Mouse (Mus musculus) cerebellum, adult 11-12 months (tissue): ENCODE measurements around the gene Tbccd1.
"Not testable (repeated sequence)": the region's sequence is repeated elsewhere in the genome, so short reads cannot be mapped to it uniquely, and the experiment has no call there.

Source experiments
- DNase-seq: peaks from one replicate; pipeline ENCODE4 v3.0.0; 2022

Gene Tbccd1

DNA sequence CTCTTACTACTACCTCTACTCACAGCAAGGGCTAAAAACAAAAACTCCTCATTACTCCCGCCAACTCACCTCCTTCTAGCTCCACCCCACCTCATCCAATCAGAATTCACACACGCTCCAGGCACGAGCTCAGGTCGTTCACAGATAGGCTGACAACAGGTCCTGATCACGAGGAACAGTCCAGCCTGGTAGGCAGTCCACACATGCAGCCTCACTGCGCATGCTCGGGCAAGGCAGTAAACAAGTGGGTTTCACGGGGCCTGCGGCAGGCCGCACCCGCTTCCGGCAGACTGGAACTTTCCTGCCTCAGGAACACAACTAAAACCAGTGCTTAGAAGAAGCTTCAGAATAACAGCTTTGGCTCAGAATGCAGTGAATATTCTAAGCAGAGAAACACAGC is 79.2 kb downstream of the Tbccd1 start:
- DNase-seq, result not testable (repeated sequence)

GRCm38 (mm10) chr16:22775471-22775985 is 81.9 kb downstream of the Tbccd1 start:
- DNase-seq, result no peak

DNA sequence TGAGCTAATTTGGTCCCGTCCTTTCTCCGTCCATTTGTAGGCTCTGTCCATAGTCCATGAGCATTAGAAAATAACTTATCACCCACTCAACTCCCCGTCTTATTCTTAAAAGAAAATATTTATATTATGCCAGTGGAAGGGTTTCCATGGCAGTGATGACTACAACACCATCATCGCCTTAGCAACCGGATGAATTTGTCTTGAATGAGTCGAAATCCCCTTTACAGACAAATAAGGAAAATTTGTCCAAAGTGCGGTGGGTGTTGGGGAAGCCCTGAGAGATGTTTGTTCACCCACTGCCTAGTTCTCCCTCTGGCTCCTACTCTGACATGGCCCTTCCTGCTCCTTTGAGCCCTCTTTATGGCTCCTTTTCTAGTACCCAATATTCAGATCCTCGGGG is 88.8 kb downstream of the Tbccd1 start:
- DNase-seq, result no peak

GRCm38 (mm10) chr16:22767405-22767804 is 90.1 kb downstream of the Tbccd1 start:
- no peak for DNase-seq

GRCm38 (mm10) chr16:22766738-22767211 is 90.7 kb downstream of the Tbccd1 start:
- peak; percentile 48 for DNase-seq

DNA sequence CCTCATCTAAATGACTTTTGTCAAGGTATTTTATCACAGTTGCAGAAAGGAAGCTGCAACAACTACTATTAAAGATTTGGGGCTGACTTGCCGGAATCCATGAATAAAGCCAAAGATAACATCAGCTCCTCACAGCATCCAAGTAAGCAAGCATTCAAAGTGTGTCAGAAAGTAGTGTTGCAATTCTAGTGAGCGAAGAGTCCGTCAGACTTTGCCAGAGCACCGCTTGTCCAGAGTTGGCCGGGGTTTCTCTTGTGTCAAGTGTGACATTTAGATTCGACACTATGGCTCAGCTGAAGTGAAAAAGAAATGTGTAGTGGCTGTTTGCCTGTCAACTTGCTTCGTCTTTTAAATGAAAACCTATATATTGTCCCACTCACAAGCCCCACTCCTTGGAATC is 91.9 kb downstream of the Tbccd1 start:
- DNase-seq, result no peak
